Mouse (Mus musculus): Measurements from ENCODE around the gene Gm128. TPM values are rescaled to one million over a fixed set of nuclear protein-coding genes. Genes with fewer than 3 reads are reported as not detected.

The Gm128 gene
- polyA plus RNA-seq, 1 experiment from 2014 or later, result 0.08 TPM

- no peaks in the 10 kb centered on the region for H3K4me1 ChIP-seq (ENCODE audit: insufficient read depth)
- no peak for DNase-seq
- no peak overlapping the region for H3K27ac ChIP-seq (ENCODE audit: low read depth)
- H3K9me3 ChIP-seq (ENCODE audit: low read length), result no peaks in the 10 kb centered on the region
- H3K36me3 ChIP-seq (replicated peaks; ENCODE audit: insufficient read depth, low read length), result peaks cover 93% of the 10 kb centered on the region
- H3K27me3 ChIP-seq (ENCODE audit: insufficient read depth, low read length), result no peaks in the 10 kb centered on the region
- no peak overlapping the region for H3K4me3 ChIP-seq (ENCODE audit: low read depth, low read length)
- no peak for TF ChIP-seq EP300 (IDR thresholded peaks at IDR 0.05; ENCODE audit: low read depth)
- no peak for TF ChIP-seq CTCF (IDR thresholded peaks at IDR 0.05; ENCODE audit: low read depth)
- WGBS (ENCODE audit: insufficient replicate concordance), result 79% methylated on average over 1 of the region's 1 CpGs
- H3K9ac ChIP-seq (replicated peaks), result no peak overlapping the region
- no peak for ATAC-seq
- no peak overlapping the region for H3K4me2 ChIP-seq (ENCODE audit: low read depth, low read length)
Measured at GRCm38 (mm10) chr3:95199101-95199500, 42.3 kb downstream of the Gm128 start.

- Histone ChIP-seq H3K4me2 (ENCODE audit: low read depth, low read length) (no peak overlapping the region), H3K36me3 (replicated peaks; ENCODE audit: insufficient read depth, low read length) (peaks cover 77% of the 10 kb centered on the region), H3K27me3 (ENCODE audit: insufficient read depth, low read length) (no peaks in the 10 kb centered on the region), H3K4me1 (ENCODE audit: insufficient read depth) (no peaks in the 10 kb centered on the region), H3K4me3 (ENCODE audit: low read depth, low read length) (no peak overlapping the region), H3K9ac (replicated peaks) (no peak overlapping the region), H3K27ac (ENCODE audit: low read depth) (no peak overlapping the region), H3K9me3 (ENCODE audit: low read length) (no peaks in the 10 kb centered on the region)
- WGBS (ENCODE audit: insufficient replicate concordance), result 81% methylated on average over 2 of the region's 2 CpGs
- ATAC-seq (no peak), DNase-seq (no peak)
- TF ChIP-seq CTCF (IDR thresholded peaks at IDR 0.05; ENCODE audit: low read depth) (no peak), EP300 (IDR thresholded peaks at IDR 0.05; ENCODE audit: low read depth) (no peak)
Measured at GRCm38 (mm10) chr3:95195772-95196171, 45.6 kb downstream of the Gm128 start.

GRCm38 (mm10) chr3:95194721-95195135, 46.7 kb downstream of the Gm128 start:
- TF ChIP-seq CTCF (IDR thresholded peaks at IDR 0.05; ENCODE audit: low read depth) (no peak), EP300 (IDR thresholded peaks at IDR 0.05; ENCODE audit: low read depth) (no peak)
- Histone ChIP-seq H3K4me1 (ENCODE audit: insufficient read depth) (no peaks in the 10 kb centered on the region), H3K27ac (ENCODE audit: low read depth) (no peak overlapping the region), H3K9me3 (ENCODE audit: low read length) (no peaks in the 10 kb centered on the region), H3K36me3 (replicated peaks; ENCODE audit: insufficient read depth, low read length) (peaks cover 76% of the 10 kb centered on the region), H3K9ac (replicated peaks) (no peak overlapping the region), H3K4me2 (ENCODE audit: low read depth, low read length) (no peak overlapping the region), H3K4me3 (ENCODE audit: low read depth, low read length) (no peak overlapping the region), H3K27me3 (ENCODE audit: insufficient read depth, low read length) (no peaks in the 10 kb centered on the region)
- DNase-seq (no peak), ATAC-seq (no peak)
- WGBS (ENCODE audit: insufficient replicate concordance), result 83% methylated on average over 6 of the region's 6 CpGs

Other genes with a start within 250 kb of the Gm128 start
- 3.7 and 5.3 TPM in 2 replicates for gene Zfp687, start 226.2 kb downstream of the Gm128 start, polyA plus RNA-seq (2015; fragmentation: Nextera tagmentation; extraction: Ambion mirVana)
- gene Psmd4, start 199.0 kb downstream of the Gm128 start, polyA plus RNA-seq (2015; fragmentation: Nextera tagmentation; extraction: Ambion mirVana), result 142 and 143 TPM in 2 replicates
- gene Pip5k1a, start 134.7 kb downstream of the Gm128 start, polyA plus RNA-seq (2015; fragmentation: Nextera tagmentation; extraction: Ambion mirVana), result 6.4 and 7.1 TPM in 2 replicates
- gene Vps72, start 130.6 kb downstream of the Gm128 start, polyA plus RNA-seq (2015; fragmentation: Nextera tagmentation; extraction: Ambion mirVana), result 27.4 and 27.9 TPM in 2 replicates
- 0.19 and 1.5 TPM in 2 replicates for gene Tmod4, start 117.1 kb downstream of the Gm128 start, polyA plus RNA-seq (2015; fragmentation: Nextera tagmentation; extraction: Ambion mirVana)
- gene Scnm1, start 107.6 kb downstream of the Gm128 start, polyA plus RNA-seq (2015; fragmentation: Nextera tagmentation; extraction: Ambion mirVana), result 19.3 and 23.7 TPM in 2 replicates
- 6.7 and 7.0 TPM in 2 replicates for gene Lysmd1, start 107.5 kb downstream of the Gm128 start, polyA plus RNA-seq (2015; fragmentation: Nextera tagmentation; extraction: Ambion mirVana)
- 13.0 and 13.1 TPM in 2 replicates for gene Tnfaip8l2, start 99.2 kb downstream of the Gm128 start, polyA plus RNA-seq (2015; fragmentation: Nextera tagmentation; extraction: Ambion mirVana)
- 0.28 and 0.71 TPM in 2 replicates for gene Sema6c, start 81.1 kb downstream of the Gm128 start, polyA plus RNA-seq (2015; fragmentation: Nextera tagmentation; extraction: Ambion mirVana)
- gene Gabpb2, start 23.7 kb downstream of the Gm128 start, polyA plus RNA-seq (2015; fragmentation: Nextera tagmentation; extraction: Ambion mirVana), result 2.5 and 3.9 TPM in 2 replicates
- gene Cdc42se1, start 12.9 kb downstream of the Gm128 start, polyA plus RNA-seq (2015; fragmentation: Nextera tagmentation; extraction: Ambion mirVana), result 31.7 and 32.3 TPM in 2 replicates
- gene Mllt11, start 9.4 kb downstream of the Gm128 start, polyA plus RNA-seq (2015; fragmentation: Nextera tagmentation; extraction: Ambion mirVana), result 2.0 and 2.3 TPM in 2 replicates
- gene Bnipl, start 9.6 kb upstream of the Gm128 start, polyA plus RNA-seq (2015; fragmentation: Nextera tagmentation; extraction: Ambion mirVana), result not detected in 2 replicates
- gene Mindy1, start 39.7 kb upstream of the Gm128 start, polyA plus RNA-seq (2015; fragmentation: Nextera tagmentation; extraction: Ambion mirVana), result 41.4 and 42.8 TPM in 2 replicates
- gene Prune1, start 40.5 kb upstream of the Gm128 start, polyA plus RNA-seq (2015; fragmentation: Nextera tagmentation; extraction: Ambion mirVana), result 10.6 and 10.7 TPM in 2 replicates
- 1.2 TPM in 2 replicates for gene Anxa9, start 65.6 kb upstream of the Gm128 start, polyA plus RNA-seq (2015; fragmentation: Nextera tagmentation; extraction: Ambion mirVana)
- 124 and 125 TPM in 2 replicates for gene Cers2, start 73.2 kb upstream of the Gm128 start, polyA plus RNA-seq (2015; fragmentation: Nextera tagmentation; extraction: Ambion mirVana)
- 6.3 and 6.6 TPM in 2 replicates for gene Setdb1, start 115.6 kb upstream of the Gm128 start, polyA plus RNA-seq (2015; fragmentation: Nextera tagmentation; extraction: Ambion mirVana)
- not detected in 2 replicates for gene 4930558C23Rik, start 161.2 kb upstream of the Gm128 start, polyA plus RNA-seq (2015; fragmentation: Nextera tagmentation; extraction: Ambion mirVana)
- gene Arnt, start 192.8 kb upstream of the Gm128 start, polyA plus RNA-seq (2015; fragmentation: Nextera tagmentation; extraction: Ambion mirVana), result 7.9 and 9.4 TPM in 2 replicates

All from liver, postnatal 0 days (tissue).